Mouse (Mus musculus) C2C12 (cell line): Measurements from ENCODE around the gene Zscan21.

ENCODE experiments used
- CTCF ChIP-seq: IDR thresholded peaks from one replicate; pipeline ENCODE4 v1.5.1; 2011; ENCODE audit not compliant: control insufficient read depth, insufficient read depth, insufficient read length
- FOSL1 ChIP-seq: IDR thresholded peaks from one replicate; pipeline ENCODE4 v1.8.0; 2011; ENCODE audit warnings: mild to moderate bottlenecking, low read length; ENCODE audit not compliant: poor library complexity, insufficient read depth, severe bottlenecking
- MAX ChIP-seq: IDR thresholded peaks from one replicate; pipeline ENCODE4 v1.6.1; 2011; ENCODE audit warnings: mild to moderate bottlenecking, control low read depth
- MYOD1 ChIP-seq: IDR thresholded peaks from one replicate; pipeline ENCODE4 v1.6.1; 2011; ENCODE audit warnings: low read depth; ENCODE audit not compliant: control insufficient read depth, insufficient read length
- USF1 ChIP-seq: IDR thresholded peaks from one replicate; pipeline ENCODE4 v1.6.1; 2011; ENCODE audit warnings: low read depth, mild to moderate bottlenecking, control low read depth, moderate library complexity

DNA sequence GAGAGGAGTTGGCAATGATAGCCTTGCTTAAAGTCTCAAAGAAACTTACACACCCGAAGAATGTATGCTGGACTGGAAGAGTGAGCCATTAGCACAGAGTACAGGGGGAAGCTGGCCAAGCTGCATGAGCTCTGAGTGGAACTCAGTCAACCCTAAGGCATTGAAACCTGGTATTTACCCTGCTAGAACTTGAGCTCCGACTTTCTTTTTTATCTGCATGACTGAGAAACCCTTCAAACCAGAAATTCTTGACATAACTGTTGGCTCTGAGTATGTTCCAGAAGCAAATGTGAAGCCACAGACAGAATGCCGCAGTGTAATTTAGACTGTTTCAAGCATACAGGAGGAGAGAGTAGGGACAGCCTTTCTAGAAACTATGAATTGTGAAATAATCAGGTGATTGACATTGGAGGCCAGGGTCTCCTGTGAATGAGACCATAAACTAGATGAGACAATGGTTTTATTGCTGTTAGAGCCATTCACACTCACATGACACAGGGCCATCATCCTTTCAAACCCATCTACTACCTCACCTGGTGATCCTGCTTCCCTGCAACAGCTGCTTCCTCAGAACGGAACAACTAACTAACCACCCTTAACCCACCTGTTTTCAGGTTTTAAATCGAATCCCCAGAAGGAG is 15.8 kb downstream of the Zscan21 start:
- no peak for TF ChIP-seq CTCF
- TF ChIP-seq USF1, result no peak
- no peak for TF ChIP-seq FOSL1
- TF ChIP-seq MAX, result no peak
- no peak for TF ChIP-seq MYOD1
